Mouse (Mus musculus) liver, embryonic 13.5 days (tissue): ENCODE results near the gene Lenep. TPM values are rescaled to one million over a fixed set of nuclear protein-coding genes. Genes with fewer than 3 reads are reported as not detected.

Experiments used
- ATAC-seq: fragments of 200-750 bp; cut with Nextera tagmentation; 2 replicates; pipeline ENCODE4 v1.8.0; 2017; ENCODE audit warnings: low read depth, mild to moderate bottlenecking, moderate number of reproducible peaks, moderate library complexity
- DNase-seq: peaks from one replicate; pipeline ENCODE4 v3.0.0; 2022
- H3K27ac ChIP-seq: fragments of 300-500 bp; sonication (generic); 2 replicates; pipeline ENCODE4 v1.5.1; 2015; ENCODE audit warnings: moderate library complexity, mild to moderate bottlenecking, inconsistent platforms
- H3K27me3 ChIP-seq: fragments of 300-500 bp; sonication (generic); 2 replicates; pipeline ENCODE4 v1.6.1; 2015; ENCODE audit warnings: mild to moderate bottlenecking, inconsistent platforms
- H3K36me3 ChIP-seq: fragments of 300-500 bp; sonication (generic); 2 replicates; pipeline ENCODE4 v1.6.1; 2015; ENCODE audit warnings: mild to moderate bottlenecking, inconsistent platforms
- H3K4me1 ChIP-seq: fragments of 300-500 bp; sonication (generic); replicated peaks from 2 replicates; pipeline ENCODE4 v1.6.1; 2015; ENCODE audit warnings: inconsistent platforms
- H3K4me2 ChIP-seq: fragments of 300-500 bp; sonication (generic); 2 replicates; pipeline ENCODE4 v1.6.1; 2015; ENCODE audit warnings: inconsistent platforms, mild to moderate bottlenecking, moderate library complexity
- H3K4me3 ChIP-seq: fragments of 300-500 bp; sonication (generic); replicated peaks from 2 replicates; pipeline ENCODE4 v1.5.1; 2015; ENCODE audit warnings: mild to moderate bottlenecking, inconsistent platforms
- H3K9ac ChIP-seq: fragments of 300-500 bp; sonication (generic); 2 replicates; pipeline ENCODE4 v1.6.1; 2015; ENCODE audit warnings: mild to moderate bottlenecking, inconsistent platforms
- H3K9me3 ChIP-seq: fragments of 300-500 bp; sonication (generic); replicated peaks from 2 replicates; pipeline ENCODE4 v1.6.1; 2016; ENCODE audit warnings: inconsistent platforms
- WGBS: fragments of 180-500 bp; shearing (Covaris S2); methylation state at CpG from one replicate; pipeline ENCODE4 v1.1.7; 2015; ENCODE audit not compliant: insufficient replicate concordance; 5-methylcytosine and 5-hydroxymethylcytosine counted together
- polyA plus RNA-seq: library from polyadenylated mRNA; unstranded; fragments of >200 nt; fragmentation: Nextera tagmentation; extraction: Ambion mirVana; gene quantifications from 2 replicates; pipeline ENCODE4 v1.2.1, GENCODE M21; 2015

The Lenep gene
- polyA plus RNA-seq, 1 experiment from 2014 or later: not detected

- H3K27me3 ChIP-seq: no peaks in the 10 kb centered on the region
- H3K4me1 ChIP-seq: peaks cover 9% of the 10 kb centered on the region
- WGBS: 82% methylated on average over 7 of the region's 7 CpGs
- no peaks in the 10 kb centered on the region for H3K9me3 ChIP-seq
- H3K27ac ChIP-seq: no peak overlapping the region
- ATAC-seq: no peak
- peaks cover 53% of the 10 kb centered on the region for H3K36me3 ChIP-seq
- no peak overlapping the region for H3K4me2 ChIP-seq
- DNase-seq: no peak
- no peak overlapping the region for H3K4me3 ChIP-seq
- no peak overlapping the region for H3K9ac ChIP-seq
These were observed 1.3 kb downstream of the Lenep start for GRCm38 (mm10) chr3:89401329-89401728.

GRCm38 (mm10) chr3:89396654-89397005, 6.0 kb downstream of the Lenep start:
- Histone ChIP-seq H3K9ac (peak overlapping the region; percentile 78; the same call in 1 of the 2 replicates), H3K4me1 (peaks cover 50% of the 10 kb centered on the region), H3K4me2 (peak overlapping the region; percentile 94), H3K36me3 (peaks cover 10% of the 10 kb centered on the region; the same call in 1 of the 2 replicates), H3K27ac (no peak overlapping the region), H3K4me3 (peak overlapping the region; percentile 65), H3K27me3 (peaks cover 20% of the 10 kb centered on the region), H3K9me3 (no peaks in the 10 kb centered on the region)
- DNase-seq (no peak), ATAC-seq (no peak)
- under 1% methylated on average over 4 of the region's 4 CpGs for WGBS

GRCm38 (mm10) chr3:89395806-89396653, 6.6 kb downstream of the Lenep start:
- Histone ChIP-seq H3K27me3 (peaks cover 26% of the 10 kb centered on the region), H3K4me3 (peak overlapping the region; percentile 65), H3K4me1 (peaks cover 56% of the 10 kb centered on the region), H3K9ac (peak overlapping the region; percentile 78), H3K36me3 (0 out of 2 replicates have a peak, but pooled peaks cover 5% of the 10 kb centered on the region), H3K4me2 (peak overlapping the region; percentile 94), H3K9me3 (no peaks in the 10 kb centered on the region), H3K27ac (peak overlapping the region; percentile 39; the same call in 1 of the 2 replicates)
- ATAC-seq (no peak), DNase-seq (peak; percentile 58)
- under 1% methylated on average over 43 of the region's 44 CpGs for WGBS

DNA sequence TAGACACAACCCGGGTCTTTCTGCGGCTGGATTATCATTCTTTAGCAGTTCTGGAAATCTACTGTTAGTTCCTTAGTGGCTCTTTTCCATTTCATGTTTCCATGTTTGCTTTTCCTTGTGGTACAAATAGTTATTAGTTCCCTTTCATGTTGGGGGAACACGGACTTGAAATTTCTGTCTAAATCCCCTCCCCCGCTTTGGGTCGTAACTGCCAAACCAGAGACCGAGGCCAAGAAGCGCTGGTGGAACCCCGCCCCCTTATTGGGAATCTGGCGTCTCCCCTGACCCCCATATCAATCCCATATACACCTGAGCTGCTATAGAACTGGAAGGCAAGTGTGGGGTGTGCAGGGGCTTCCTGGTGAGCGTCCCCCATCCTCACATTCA, 7.2 kb downstream of the Lenep start:
- Histone ChIP-seq H3K4me2 (peak overlapping the region; percentile 94), H3K9ac (peak overlapping the region; percentile 78), H3K27me3 (peaks cover 31% of the 10 kb centered on the region), H3K4me3 (peak overlapping the region; percentile 65), H3K27ac (peak overlapping the region; percentile 83; the same call in 1 of the 2 replicates), H3K36me3 (0 out of 2 replicates have a peak, but pooled peaks cover 5% of the 10 kb centered on the region), H3K4me1 (peaks cover 63% of the 10 kb centered on the region), H3K9me3 (no peaks in the 10 kb centered on the region)
- DNase-seq (no peak), ATAC-seq (no peak)
- 2% methylated on average over 10 of the region's 10 CpGs for WGBS

DNA sequence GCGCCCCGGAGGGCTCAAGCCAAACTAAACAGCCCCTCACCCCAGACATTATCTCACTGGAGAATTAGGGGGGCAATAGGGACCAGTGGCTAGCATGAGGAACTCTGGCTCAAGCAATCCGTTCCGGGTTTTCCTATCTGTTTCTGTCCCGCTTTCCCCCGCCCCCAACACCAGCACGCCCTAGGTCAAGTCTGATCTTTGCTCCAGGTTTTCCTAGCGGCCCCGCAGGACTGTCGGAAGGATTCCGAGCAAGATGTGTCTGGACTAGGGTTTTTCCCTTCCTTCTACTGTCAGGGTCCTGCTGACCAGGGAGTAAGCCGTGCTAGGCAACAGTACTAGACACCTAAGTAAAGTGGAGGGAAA, 7.7 kb downstream of the Lenep start:
- WGBS: 0% methylated on average over 12 of the region's 12 CpGs
- Histone ChIP-seq H3K4me3 (peak overlapping the region; percentile 65), H3K36me3 (0 out of 2 replicates have a peak, but pooled peaks cover 4% of the 10 kb centered on the region), H3K9ac (peak overlapping the region; percentile 78), H3K4me1 (peaks cover 68% of the 10 kb centered on the region), H3K4me2 (peak overlapping the region; percentile 94), H3K27ac (peak overlapping the region; percentile 83), H3K27me3 (peaks cover 31% of the 10 kb centered on the region), H3K9me3 (no peaks in the 10 kb centered on the region)
- ATAC-seq (peak; percentile 18), DNase-seq (peak; percentile 72)

GRCm38 (mm10) chr3:89394006-89394893, 8.3 kb downstream of the Lenep start, which contains the start of gene Zbtb7b:
TSS of gene Zbtb7b (minus strand) at chr3:89394776.
- peak; percentile 63 for DNase-seq
- H3K4me2 ChIP-seq: peak within 1 kb of the TSS; percentile 94
- H3K4me1 ChIP-seq: peaks cover 74% of the 10 kb centered on the region
- peak; percentile 47 for ATAC-seq
- H3K27ac ChIP-seq: peak within 1 kb of the TSS; percentile 83
- no peaks in the 10 kb centered on the region for H3K9me3 ChIP-seq
- H3K4me3 ChIP-seq: peak within 1 kb of the TSS; percentile 65
- no peaks in the 10 kb centered on the region for H3K36me3 ChIP-seq
- WGBS: under 1% methylated on average over 40 of the region's 42 CpGs
- H3K9ac ChIP-seq: peak within 1 kb of the TSS; percentile 78
- peaks cover 31% of the 10 kb centered on the region for H3K27me3 ChIP-seq

GRCm38 (mm10) chr3:89393605-89394004, 9.0 kb downstream of the Lenep start:
- Histone ChIP-seq H3K9me3 (no peaks in the 10 kb centered on the region), H3K4me3 (peak overlapping the region; percentile 65), H3K27me3 (peaks cover 31% of the 10 kb centered on the region), H3K4me2 (peak overlapping the region; percentile 94), H3K27ac (peak overlapping the region; percentile 83), H3K4me1 (peaks cover 78% of the 10 kb centered on the region), H3K9ac (peak overlapping the region; percentile 78), H3K36me3 (no peaks in the 10 kb centered on the region)
- 0% methylated on average over 15 of the region's 15 CpGs for WGBS
- ATAC-seq (peak; percentile 91), DNase-seq (peak; percentile 98)

DNA sequence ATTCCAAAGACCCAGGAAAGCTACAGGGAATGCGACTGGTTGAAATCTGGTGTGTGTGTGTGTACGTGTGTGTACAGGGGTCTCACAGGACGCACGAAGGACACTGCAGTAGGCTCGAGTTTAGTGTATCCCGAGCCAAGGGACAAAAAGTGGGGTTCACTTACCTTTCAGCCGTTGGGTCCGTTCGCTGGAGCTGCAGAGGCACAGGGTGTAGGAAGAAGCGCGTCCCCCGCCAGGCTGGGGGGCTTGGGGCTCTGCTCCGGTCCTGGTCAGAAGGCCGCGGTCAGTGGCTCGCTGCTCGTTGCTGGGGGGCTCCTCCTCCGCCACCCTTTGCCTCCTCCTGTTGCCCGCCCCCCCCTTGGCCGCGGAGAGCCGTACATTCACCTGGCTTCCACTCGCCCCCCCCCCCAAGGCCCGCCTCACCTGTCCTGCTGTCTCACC, 9.7 kb downstream of the Lenep start:
- Histone ChIP-seq H3K9ac (peak overlapping the region; percentile 68), H3K9me3 (no peaks in the 10 kb centered on the region), H3K27ac (peak overlapping the region; percentile 69), H3K36me3 (no peaks in the 10 kb centered on the region), H3K27me3 (peaks cover 31% of the 10 kb centered on the region), H3K4me2 (peak overlapping the region; percentile 94), H3K4me1 (peaks cover 86% of the 10 kb centered on the region), H3K4me3 (peak overlapping the region; percentile 65)
- ATAC-seq (no peak), DNase-seq (no peak)
- under 1% methylated on average over 18 of the region's 24 CpGs for WGBS

GRCm38 (mm10) chr3:89391663-89392511, 10.7 kb downstream of the Lenep start:
- H3K27me3 ChIP-seq: peaks cover 31% of the 10 kb centered on the region
- H3K9ac ChIP-seq: peak overlapping the region; percentile 68
- no peaks in the 10 kb centered on the region for H3K9me3 ChIP-seq
- H3K4me2 ChIP-seq: peak overlapping the region; percentile 94
- ATAC-seq (no peak), DNase-seq (no peak)
- H3K4me1 ChIP-seq: peaks cover 94% of the 10 kb centered on the region
- peak overlapping the region; percentile 65 for H3K4me3 ChIP-seq
- H3K36me3 ChIP-seq: no peaks in the 10 kb centered on the region
- H3K27ac ChIP-seq: peak overlapping the region; percentile 69
- 2% methylated on average over 52 of the region's 56 CpGs for WGBS
